Mouse (Mus musculus): Measurements from ENCODE around the gene Gm20425. TPM values are rescaled to one million over a fixed set of nuclear protein-coding genes. Genes with fewer than 3 reads are reported as not detected.

Gm20425 gene
- total and polyA plus RNA-seq, 3 experiments = not detected

DNA sequence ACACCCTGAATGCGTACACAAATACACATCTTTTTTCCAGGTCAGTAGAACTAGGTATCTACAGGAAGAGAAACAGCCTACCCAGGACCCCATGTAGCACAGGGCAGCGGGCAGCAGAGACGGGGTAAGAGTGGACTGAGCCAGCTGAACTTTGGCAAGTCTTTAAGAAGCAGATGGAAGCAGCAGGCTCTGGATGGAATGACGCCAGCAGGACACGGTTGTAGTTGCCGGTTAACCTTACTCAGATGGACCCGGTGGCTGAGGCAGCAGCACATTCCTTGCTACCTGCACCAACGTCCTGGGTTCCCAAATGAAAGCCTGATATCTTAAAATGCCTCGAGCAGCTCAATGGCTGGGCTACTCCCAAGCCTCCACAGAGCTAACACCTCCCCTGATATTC, 43.4 kb downstream of the Gm20425 start:
- Histone ChIP-seq H3K9ac (ENCODE audit: insufficient read depth, low read depth) (no peak overlapping the region), H3K27ac (ENCODE audit: insufficient read depth, low read depth) (no peak overlapping the region), H3K4me2 (ENCODE audit: insufficient read depth, low read depth, poor library complexity, severe bottlenecking) (no peak overlapping the region), H3K36me3 (replicated peaks in 1 of 2; ENCODE audit: control insufficient read depth in 1 of 2, insufficient read depth in 1 of 2, low read length in 1 of 2) (peaks cover 28 to 43% of the 10 kb centered on the region in 2 experiments), H3K27me3 (replicated peaks) (no peaks in the 10 kb centered on the region), H3K79me2 (replicated peaks; ENCODE audit: control insufficient read depth, extremely low read depth, insufficient read depth, poor library complexity, severe bottlenecking) (no peaks in the 10 kb centered on the region), H3K4me1 (ENCODE audit: control insufficient read depth in 1 of 2, insufficient read depth in 2 of 2) (0 out of 4 replicates have a peak, but pooled peaks cover 2 to 3% of the 10 kb centered on the region in 2 experiments), H3K4me3 (replicated peaks in 1 of 3; ENCODE audit: low read depth in 2 of 3, low read length in 2 of 3, poor library complexity in 1 of 3) (no peak overlapping the region), H3K9me3 (replicated peaks; ENCODE audit: low read length) (no peaks in the 10 kb centered on the region)
- dilution Hi-C loops (cut with MboI; ENCODE audit: extremely low pct_ligation_motif_present, extremely low pct_unique_long_range_greater_than_20kb, low sequenced_read_pairs) (no loop called here), in situ Hi-C loops (cut with MboI; ENCODE audit: low pct_ligation_motif_present, low pct_unique_long_range_greater_than_20kb, low sequenced_read_pairs) (no loop called here)
- no peak for TF ChIP-seq TBP (conservative IDR thresholded peaks at IDR 0.05; ENCODE audit: low read depth, low read length)
- TF ChIP-seq KAT2A (IDR thresholded peaks at IDR 0.05; ENCODE audit: insufficient replicate concordance, low read length) = no peak
- no peak for TF ChIP-seq RCOR1 (conservative IDR thresholded peaks at IDR 0.05; ENCODE audit: low read depth, low read length)
- TF ChIP-seq CHD1 (IDR thresholded peaks at IDR 0.05; ENCODE audit: low read depth, low read length) = no peak
- no peak for TF ChIP-seq MAZ (IDR thresholded peaks at IDR 0.05; ENCODE audit: low read depth, low read length)
- no peak for TF ChIP-seq SIN3A (IDR thresholded peaks at IDR 0.05; ENCODE audit: low read length)
- TF ChIP-seq USF1 (IDR thresholded peaks at IDR 0.05; ENCODE audit: low read depth, low read length) = no peak
- no peak for TF ChIP-seq ZC3H11A (IDR thresholded peaks at IDR 0.05; ENCODE audit: low read depth, low read length)
- TF ChIP-seq CTCF (conservative IDR thresholded peaks at IDR 0.05 in 1 of 2, IDR thresholded peaks at IDR 0.05 in 1 of 2; ENCODE audit: low read depth in 2 of 2, low read length in 2 of 2) = no peak
- no peak for TF ChIP-seq HCFC1 (IDR thresholded peaks at IDR 0.05; ENCODE audit: low read depth, low read length)
- TF ChIP-seq POLR2AphosphoS2 (IDR thresholded peaks at IDR 0.05; ENCODE audit: low read depth, low read length) = no peak
- no peak for TF ChIP-seq NELFE (IDR thresholded peaks at IDR 0.05; ENCODE audit: low read depth, low read length)
- TF ChIP-seq RAD21 (IDR thresholded peaks at IDR 0.05; ENCODE audit: low read depth, low read length) = no peak
- TF ChIP-seq MAX (IDR thresholded peaks at IDR 0.05; ENCODE audit: low read length) = no peak
- DNase-seq (ENCODE audit: extremely low read depth) = no peak

DNA sequence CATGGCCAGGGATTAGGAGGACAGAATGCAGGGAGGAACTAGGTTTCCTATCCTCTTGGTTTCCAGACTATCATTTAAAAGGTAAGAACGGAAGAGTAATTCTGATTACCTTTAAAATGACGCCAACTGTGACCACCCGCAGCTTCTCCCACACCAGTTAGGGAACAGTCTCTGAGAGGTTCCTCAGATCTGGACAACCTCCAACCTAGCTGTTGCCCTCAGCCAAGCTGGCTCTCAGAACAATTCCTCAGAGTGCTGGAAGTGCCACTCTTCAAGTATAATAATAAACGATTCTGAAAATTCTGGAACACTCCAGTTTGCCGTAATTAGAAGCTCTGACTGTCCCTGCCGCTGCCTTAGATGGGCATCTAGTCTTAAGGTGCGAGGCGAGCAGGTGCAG, 44.2 kb downstream of the Gm20425 start:
- H3K4me1 ChIP-seq (ENCODE audit: control insufficient read depth in 1 of 2, insufficient read depth in 2 of 2) = 0 out of 4 replicates have a peak, but pooled peaks cover 2 to 3% of the 10 kb centered on the region in 2 experiments
- H3K27ac ChIP-seq (ENCODE audit: insufficient read depth, low read depth) = no peak overlapping the region
- TF ChIP-seq ZC3H11A (IDR thresholded peaks at IDR 0.05; ENCODE audit: low read depth, low read length) (no peak), EP300 (IDR thresholded peaks at IDR 0.05; ENCODE audit: low read length) (no peak), MXI1 (IDR thresholded peaks at IDR 0.05; ENCODE audit: low read depth, low read length) (no peak), ETS1 (conservative IDR thresholded peaks at IDR 0.05; ENCODE audit: low read depth, low read length) (no peak), ZMIZ1 (IDR thresholded peaks at IDR 0.05; ENCODE audit: low read depth, low read length) (no peak), USF1 (IDR thresholded peaks at IDR 0.05; ENCODE audit: low read depth, low read length) (no peak)
- no peak overlapping the region for H3K4me2 ChIP-seq (ENCODE audit: insufficient read depth, low read depth, poor library complexity, severe bottlenecking)
- dilution Hi-C loops (cut with MboI; ENCODE audit: extremely low pct_ligation_motif_present, extremely low pct_unique_long_range_greater_than_20kb, low sequenced_read_pairs) (no loop called here), in situ Hi-C loops (cut with MboI; ENCODE audit: low pct_ligation_motif_present, low pct_unique_long_range_greater_than_20kb, low sequenced_read_pairs) (no loop called here)
- DNase-seq (ENCODE audit: extremely low read depth) = no peak
- no peaks in the 10 kb centered on the region for H3K27me3 ChIP-seq (replicated peaks)
- H3K9ac ChIP-seq (ENCODE audit: insufficient read depth, low read depth) = no peak overlapping the region
- no peak overlapping the region for H3K4me3 ChIP-seq (replicated peaks in 1 of 3; ENCODE audit: low read depth in 2 of 3, low read length in 2 of 3, poor library complexity in 1 of 3)
- H3K36me3 ChIP-seq (replicated peaks in 1 of 2; ENCODE audit: control insufficient read depth in 1 of 2, insufficient read depth in 1 of 2, low read length in 1 of 2) = peaks cover 28 to 35% of the 10 kb centered on the region in 2 experiments
- no peaks in the 10 kb centered on the region for H3K79me2 ChIP-seq (replicated peaks; ENCODE audit: control insufficient read depth, extremely low read depth, insufficient read depth, poor library complexity, severe bottlenecking)
- no peaks in the 10 kb centered on the region for H3K9me3 ChIP-seq (replicated peaks; ENCODE audit: low read length)
